Mouse (Mus musculus): Measurements from ENCODE around the gene Ctnnb1. TPM values are rescaled to one million over a fixed set of nuclear protein-coding genes. Genes with fewer than 3 reads are reported as not detected.
A peak's percentile ranks its signal among the peaks of the same experiment; 100 is the strongest.

Gene Ctnnb1
- polyA plus RNA-seq, 1 experiment from 2014 or later, result 377 TPM

- no peak overlapping the region for H3K4me2 ChIP-seq
- no peak for ATAC-seq (ENCODE audit: low read depth)
- no peak overlapping the region for H3K27ac ChIP-seq (replicated peaks)
- 85% methylated on average over 8 of the region's 8 CpGs for WGBS
- peaks cover 13% of the 10 kb centered on the region for H3K36me3 ChIP-seq
- no peaks in the 10 kb centered on the region for H3K27me3 ChIP-seq
- no peaks in the 10 kb centered on the region for H3K9me3 ChIP-seq
- H3K4me3 ChIP-seq, result no peak overlapping the region
- H3K4me1 ChIP-seq (replicated peaks), result peaks cover 76% of the 10 kb centered on the region
- no peak overlapping the region for H3K9ac ChIP-seq
Measured at GRCm38 (mm10) chr9:120946131-120946530, 17.1 kb downstream of the Ctnnb1 start.

GRCm38 (mm10) chr9:120948832-120949231 lies 19.8 kb downstream of the Ctnnb1 start:
- H3K36me3 ChIP-seq, result peaks cover 40% of the 10 kb centered on the region
- H3K27me3 ChIP-seq, result no peaks in the 10 kb centered on the region
- H3K4me3 ChIP-seq, result no peak overlapping the region
- peaks cover 50% of the 10 kb centered on the region for H3K4me1 ChIP-seq (replicated peaks)
- WGBS, result 96% methylated on average over 1 of the region's 1 CpGs
- no peak overlapping the region for H3K4me2 ChIP-seq
- H3K9ac ChIP-seq, result no peak overlapping the region
- ATAC-seq (ENCODE audit: low read depth), result no peak
- no peaks in the 10 kb centered on the region for H3K9me3 ChIP-seq
- no peak overlapping the region for H3K27ac ChIP-seq (replicated peaks)

- no peak overlapping the region for H3K4me3 ChIP-seq
- H3K27ac ChIP-seq (replicated peaks), result no peak overlapping the region
- ATAC-seq (ENCODE audit: low read depth), result no peak
- peaks cover 32% of the 10 kb centered on the region for H3K4me1 ChIP-seq (replicated peaks)
- H3K27me3 ChIP-seq, result no peaks in the 10 kb centered on the region
- H3K36me3 ChIP-seq, result peaks cover 60% of the 10 kb centered on the region
- WGBS, result 95% methylated on average over 12 of the region's 12 CpGs
- H3K9ac ChIP-seq, result no peak overlapping the region
- H3K4me2 ChIP-seq, result no peak overlapping the region
- H3K9me3 ChIP-seq, result no peaks in the 10 kb centered on the region
Measured at GRCm38 (mm10) chr9:120950761-120951160, 21.7 kb downstream of the Ctnnb1 start.

GRCm38 (mm10) chr9:120951947-120952346 lies 22.9 kb downstream of the Ctnnb1 start:
- ATAC-seq (ENCODE audit: low read depth), result 0 out of 2 replicates have a peak, but pooled peaks have one; percentile 19
- Histone ChIP-seq H3K27me3 (no peaks in the 10 kb centered on the region), H3K4me3 (no peak overlapping the region), H3K36me3 (peaks cover 72% of the 10 kb centered on the region), H3K4me2 (no peak overlapping the region), H3K27ac (replicated peaks) (no peak overlapping the region), H3K9me3 (no peaks in the 10 kb centered on the region), H3K9ac (no peak overlapping the region), H3K4me1 (replicated peaks) (peaks cover 22% of the 10 kb centered on the region)
- WGBS, result 86% methylated on average over 3 of the region's 3 CpGs

- no peaks in the 10 kb centered on the region for H3K9me3 ChIP-seq
- H3K4me2 ChIP-seq, result no peak overlapping the region
- 91% methylated on average over 5 of the region's 5 CpGs for WGBS
- H3K4me1 ChIP-seq (replicated peaks), result peaks cover 20% of the 10 kb centered on the region
- no peak overlapping the region for H3K27ac ChIP-seq (replicated peaks)
- H3K36me3 ChIP-seq, result peaks cover 100% of the 10 kb centered on the region
- no peak overlapping the region for H3K4me3 ChIP-seq
- no peak overlapping the region for H3K9ac ChIP-seq
- H3K27me3 ChIP-seq, result no peaks in the 10 kb centered on the region
- no peak for ATAC-seq (ENCODE audit: low read depth)
Measured at GRCm38 (mm10) chr9:120958051-120958450, 29.0 kb downstream of the Ctnnb1 start.

- peaks cover 21% of the 10 kb centered on the region for H3K4me1 ChIP-seq (replicated peaks)
- no peak overlapping the region for H3K4me3 ChIP-seq
- no peaks in the 10 kb centered on the region for H3K27me3 ChIP-seq
- H3K36me3 ChIP-seq, result peaks cover 99% of the 10 kb centered on the region
- no peak overlapping the region for H3K9ac ChIP-seq
- no peak for ATAC-seq (ENCODE audit: low read depth)
- H3K4me2 ChIP-seq, result no peak overlapping the region
- no peak overlapping the region for H3K27ac ChIP-seq (replicated peaks)
- 78% methylated on average over 6 of the region's 6 CpGs for WGBS
- no peaks in the 10 kb centered on the region for H3K9me3 ChIP-seq
Measured at GRCm38 (mm10) chr9:120958560-120958959, 29.5 kb downstream of the Ctnnb1 start.

- 88% methylated on average over 4 of the region's 4 CpGs for WGBS
- peaks cover 24% of the 10 kb centered on the region for H3K4me1 ChIP-seq (replicated peaks)
- no peak overlapping the region for H3K27ac ChIP-seq (replicated peaks)
- no peaks in the 10 kb centered on the region for H3K27me3 ChIP-seq
- H3K9me3 ChIP-seq, result no peaks in the 10 kb centered on the region
- no peak overlapping the region for H3K9ac ChIP-seq
- no peak overlapping the region for H3K4me2 ChIP-seq
- H3K4me3 ChIP-seq, result no peak overlapping the region
- ATAC-seq (ENCODE audit: low read depth), result no peak
- peaks cover 99% of the 10 kb centered on the region for H3K36me3 ChIP-seq
Measured at GRCm38 (mm10) chr9:120959225-120959624, 30.2 kb downstream of the Ctnnb1 start.

- WGBS, result 86% methylated on average over 4 of the region's 4 CpGs
- no peak for ATAC-seq (ENCODE audit: low read depth)
- no peak overlapping the region for H3K4me2 ChIP-seq
- no peak overlapping the region for H3K27ac ChIP-seq (replicated peaks)
- peaks cover 99% of the 10 kb centered on the region for H3K36me3 ChIP-seq
- no peaks in the 10 kb centered on the region for H3K9me3 ChIP-seq
- H3K27me3 ChIP-seq, result no peaks in the 10 kb centered on the region
- no peak overlapping the region for H3K9ac ChIP-seq
- no peak overlapping the region for H3K4me3 ChIP-seq
- H3K4me1 ChIP-seq (replicated peaks), result peaks cover 24% of the 10 kb centered on the region
Measured at GRCm38 (mm10) chr9:120960611-120961010, 31.6 kb downstream of the Ctnnb1 start.

- H3K9ac ChIP-seq, result 0 out of 2 replicates have a peak overlapping the region, but pooled peaks have one; percentile 8
- H3K4me1 ChIP-seq (replicated peaks), result peaks cover 24% of the 10 kb centered on the region
- no peak overlapping the region for H3K4me2 ChIP-seq
- no peaks in the 10 kb centered on the region for H3K27me3 ChIP-seq
- no peak overlapping the region for H3K4me3 ChIP-seq
- peaks cover 99% of the 10 kb centered on the region for H3K36me3 ChIP-seq
- H3K9me3 ChIP-seq, result no peaks in the 10 kb centered on the region
- H3K27ac ChIP-seq (replicated peaks), result peak overlapping the region; percentile 15; the same call in 1 of the 2 replicates
- 87% methylated on average over 3 of the region's 3 CpGs for WGBS
- no peak for ATAC-seq (ENCODE audit: low read depth)
Measured at GRCm38 (mm10) chr9:120961466-120961865, 32.5 kb downstream of the Ctnnb1 start.

GRCm38 (mm10) chr9:120961969-120962700 lies 33.1 kb downstream of the Ctnnb1 start:
- H3K4me1 ChIP-seq (replicated peaks), result peaks cover 24% of the 10 kb centered on the region

GRCm38 (mm10) chr9:120963104-120963503 lies 34.1 kb downstream of the Ctnnb1 start:
- H3K4me3 ChIP-seq, result no peak overlapping the region
- H3K27ac ChIP-seq (replicated peaks), result peak overlapping the region; percentile 15; the same call in 1 of the 2 replicates
- no peak overlapping the region for H3K9ac ChIP-seq
- peaks cover 98% of the 10 kb centered on the region for H3K36me3 ChIP-seq
- 92% methylated on average over 4 of the region's 4 CpGs for WGBS
- peaks cover 24% of the 10 kb centered on the region for H3K4me1 ChIP-seq (replicated peaks)
- no peaks in the 10 kb centered on the region for H3K9me3 ChIP-seq
- no peaks in the 10 kb centered on the region for H3K27me3 ChIP-seq
- no peak for ATAC-seq (ENCODE audit: low read depth)
- H3K4me2 ChIP-seq, result no peak overlapping the region

More at GRCm38 (mm10) chr9:120961969-120962700, 33.1 kb downstream of the Ctnnb1 start:
- WGBS, result 88% methylated on average over 3 of the region's 3 CpGs
- no peak overlapping the region for H3K4me2 ChIP-seq
- no peak overlapping the region for H3K9ac ChIP-seq
- no peaks in the 10 kb centered on the region for H3K9me3 ChIP-seq
- H3K36me3 ChIP-seq, result peaks cover 99% of the 10 kb centered on the region
- H3K27ac ChIP-seq (replicated peaks), result peak overlapping the region; percentile 15; the same call in 1 of the 2 replicates
- H3K27me3 ChIP-seq, result no peaks in the 10 kb centered on the region
- H3K4me3 ChIP-seq, result no peak overlapping the region
- no peak for ATAC-seq (ENCODE audit: low read depth)

GRCm38 (mm10) chr9:120963720-120964119 lies 34.7 kb downstream of the Ctnnb1 start:
- Histone ChIP-seq H3K27me3 (no peaks in the 10 kb centered on the region), H3K36me3 (peaks cover 98% of the 10 kb centered on the region), H3K9ac (no peak overlapping the region), H3K27ac (replicated peaks) (no peak overlapping the region), H3K4me1 (replicated peaks) (peaks cover 24% of the 10 kb centered on the region), H3K9me3 (no peaks in the 10 kb centered on the region), H3K4me3 (no peak overlapping the region), H3K4me2 (no peak overlapping the region)
- WGBS, result 89% methylated on average over 3 of the region's 3 CpGs
- ATAC-seq (ENCODE audit: low read depth), result no peak

GRCm38 (mm10) chr9:120964224-120964623 lies 35.2 kb downstream of the Ctnnb1 start:
- Histone ChIP-seq H3K27me3 (no peaks in the 10 kb centered on the region), H3K4me2 (no peak overlapping the region), H3K36me3 (peaks cover 98% of the 10 kb centered on the region), H3K4me3 (no peak overlapping the region), H3K9ac (no peak overlapping the region), H3K9me3 (no peaks in the 10 kb centered on the region), H3K4me1 (replicated peaks) (peaks cover 24% of the 10 kb centered on the region), H3K27ac (replicated peaks) (no peak overlapping the region)
- ATAC-seq (ENCODE audit: low read depth), result no peak
- 83% methylated on average over 5 of the region's 5 CpGs for WGBS

Measured in neural tube, embryonic 13.5 days (tissue).